Mouse (Mus musculus): ENCODE results near the gene Psors1c2. TPM values are rescaled to one million over a fixed set of nuclear protein-coding genes. Genes with fewer than 3 reads are reported as not detected.

Psors1c2 gene
- polyA plus RNA-seq, 1 experiment from 2014 or later, result 1.8 TPM

DNA sequence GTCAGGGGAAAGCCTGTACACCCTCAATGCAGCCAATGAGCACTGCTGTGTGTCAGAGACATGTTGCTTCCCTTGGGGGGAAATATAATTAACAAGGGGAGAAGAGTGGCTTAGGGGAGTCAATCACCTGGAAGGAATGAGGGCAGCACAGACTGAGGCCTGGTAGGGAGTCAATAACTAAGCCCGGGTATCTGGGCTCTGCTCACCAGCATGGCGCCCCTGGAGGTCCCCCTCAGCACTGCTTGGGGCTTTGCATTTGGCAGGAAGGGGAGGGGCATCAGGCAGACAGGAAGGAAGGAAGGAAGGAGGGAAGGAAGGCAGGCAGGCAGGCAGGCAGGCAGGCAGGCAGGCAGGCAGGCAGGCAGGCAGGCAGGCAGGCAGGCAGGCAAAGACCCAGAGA is 14.5 kb downstream of the Psors1c2 start:
- peaks cover 47% of the 10 kb centered on the region for H3K4me1 ChIP-seq (replicated peaks)
- H3K9me3 ChIP-seq (replicated peaks), result no peaks in the 10 kb centered on the region
- no peak for ATAC-seq (replicated peaks; ENCODE audit: insufficient number of reproducible peaks, insufficient read depth, low FRiP score, low read depth)
- 89% methylated on average over 2 of the region's 2 CpGs for WGBS
- H3K9ac ChIP-seq, result no peak overlapping the region
- H3K36me3 ChIP-seq, result no peaks in the 10 kb centered on the region
- H3K4me3 ChIP-seq, result no peak overlapping the region
- no peak overlapping the region for H3K4me2 ChIP-seq
- no peak overlapping the region for H3K27ac ChIP-seq
- H3K27me3 ChIP-seq, result no peaks in the 10 kb centered on the region

DNA sequence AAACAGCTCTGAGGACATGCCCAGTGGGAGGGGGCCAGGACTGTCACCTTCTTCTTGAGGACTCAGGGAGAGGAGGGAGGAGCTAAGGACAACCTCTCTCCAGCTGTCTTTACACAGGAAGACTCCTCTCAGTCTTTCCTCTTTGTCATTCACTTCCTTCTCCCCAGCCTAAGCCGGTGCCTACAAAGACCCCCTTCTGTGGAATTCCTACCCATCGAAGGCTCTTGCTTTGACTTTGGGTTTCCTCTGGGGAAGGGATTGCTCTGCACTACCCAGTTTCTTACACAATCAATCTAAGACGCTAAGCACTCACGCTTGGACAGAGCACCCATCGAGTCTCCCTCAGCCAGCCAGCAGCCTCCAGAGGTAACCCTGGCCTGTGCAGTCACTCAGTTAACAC is 15.6 kb downstream of the Psors1c2 start:
- Histone ChIP-seq H3K27me3 (no peaks in the 10 kb centered on the region), H3K27ac (peak overlapping the region; percentile 99), H3K36me3 (no peaks in the 10 kb centered on the region), H3K4me1 (replicated peaks) (peaks cover 43% of the 10 kb centered on the region), H3K9ac (no peak overlapping the region), H3K9me3 (replicated peaks) (no peaks in the 10 kb centered on the region), H3K4me2 (no peak overlapping the region), H3K4me3 (no peak overlapping the region)
- ATAC-seq (replicated peaks; ENCODE audit: insufficient number of reproducible peaks, insufficient read depth, low FRiP score, low read depth), result no peak
- 24% methylated on average over 5 of the region's 5 CpGs for whole genome bisulfite sequencing

DNA sequence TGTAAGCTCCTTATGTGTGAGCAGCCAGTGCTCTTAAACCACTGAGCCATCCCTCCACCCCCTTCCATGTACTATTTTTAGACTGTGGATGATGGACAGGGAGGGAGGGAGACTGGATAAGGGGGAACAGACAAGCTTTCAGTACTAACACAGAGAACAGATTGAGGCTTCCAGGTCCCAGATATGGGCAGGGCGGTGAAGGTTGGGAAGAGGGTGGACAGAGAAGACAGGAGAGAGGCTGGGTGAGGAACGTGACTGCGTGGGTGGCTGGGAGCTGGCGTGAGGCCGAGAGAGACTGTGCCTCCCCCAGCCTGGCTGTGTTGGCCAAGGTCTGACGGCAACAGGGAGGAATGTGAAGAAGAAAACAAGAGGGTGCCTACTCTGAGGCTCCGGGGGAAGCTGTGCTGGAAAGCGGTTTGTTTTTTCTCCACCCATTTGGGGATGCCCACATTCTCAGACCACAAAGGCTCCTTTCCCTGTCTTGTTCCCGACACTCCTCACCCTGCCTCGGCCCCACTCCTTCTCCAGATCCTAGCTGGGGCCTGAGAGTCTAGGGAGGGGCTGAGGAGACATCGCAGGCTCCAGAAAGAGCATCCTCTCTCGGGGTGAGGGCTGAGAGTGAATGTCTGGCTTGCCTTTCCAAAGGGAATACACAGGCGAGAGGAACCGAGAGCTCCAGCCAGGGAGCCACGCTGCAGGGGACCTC is 16.6 kb downstream of the Psors1c2 start:
- peak overlapping the region; percentile 59 for H3K4me2 ChIP-seq
- no peaks in the 10 kb centered on the region for H3K36me3 ChIP-seq
- H3K9ac ChIP-seq, result peak overlapping the region; percentile 50
- H3K27ac ChIP-seq, result peak overlapping the region; percentile 99
- ATAC-seq (replicated peaks; ENCODE audit: insufficient number of reproducible peaks, insufficient read depth, low FRiP score, low read depth), result peak; percentile 91
- H3K27me3 ChIP-seq, result no peaks in the 10 kb centered on the region
- WGBS, result 19% methylated on average over 15 of the region's 15 CpGs
- H3K9me3 ChIP-seq (replicated peaks), result no peaks in the 10 kb centered on the region
- peak overlapping the region; percentile 31 for H3K4me3 ChIP-seq
- H3K4me1 ChIP-seq (replicated peaks), result peaks cover 37% of the 10 kb centered on the region

DNA sequence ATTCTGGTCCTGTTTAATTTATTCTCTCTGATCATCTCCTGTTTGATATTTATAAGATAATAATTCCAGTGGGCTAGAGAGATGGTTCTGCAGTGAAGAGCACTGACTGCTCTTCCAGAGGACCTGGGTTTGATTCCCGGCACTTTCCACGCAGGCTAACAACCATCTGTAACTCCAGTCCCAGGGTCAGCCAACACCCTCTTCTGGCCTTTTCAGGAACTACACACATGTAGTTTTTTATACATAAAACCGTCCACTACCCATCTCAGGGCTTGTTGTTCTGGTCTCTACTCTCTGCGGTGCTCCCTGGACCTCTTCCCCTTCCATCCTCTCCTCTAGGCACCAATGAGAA is 17.1 kb downstream of the Psors1c2 start:
- H3K27me3 ChIP-seq, result no peaks in the 10 kb centered on the region
- peak overlapping the region; percentile 31 for H3K4me3 ChIP-seq
- 93% methylated on average over 4 of the region's 4 CpGs for WGBS
- ATAC-seq (replicated peaks; ENCODE audit: insufficient number of reproducible peaks, insufficient read depth, low FRiP score, low read depth), result no peak
- no peaks in the 10 kb centered on the region for H3K9me3 ChIP-seq (replicated peaks)
- peak overlapping the region; percentile 59 for H3K4me2 ChIP-seq
- no peaks in the 10 kb centered on the region for H3K36me3 ChIP-seq
- peak overlapping the region; percentile 50 for H3K9ac ChIP-seq
- peaks cover 37% of the 10 kb centered on the region for H3K4me1 ChIP-seq (replicated peaks)
- peak overlapping the region; percentile 99 for H3K27ac ChIP-seq

DNA sequence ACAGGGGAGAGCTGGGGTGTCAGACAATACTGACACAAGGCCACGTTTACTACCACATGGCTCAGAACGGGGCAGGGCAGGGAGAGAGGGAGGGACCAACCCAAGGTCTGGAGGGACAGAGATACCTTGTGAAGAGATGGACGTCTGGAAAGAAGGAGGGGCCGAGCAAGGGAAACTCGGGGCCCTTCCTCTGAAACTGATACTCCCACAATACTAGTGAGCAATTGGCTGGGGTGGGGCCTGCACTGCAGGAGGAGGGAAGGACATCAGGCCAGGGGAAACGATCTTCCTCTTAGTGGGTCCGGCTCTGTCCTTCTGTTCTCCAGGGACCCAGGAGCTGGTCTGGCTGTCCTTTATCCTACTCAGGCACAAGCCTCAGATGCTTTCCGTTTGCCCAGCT is 17.9 kb downstream of the Psors1c2 start:
- Histone ChIP-seq H3K27me3 (no peaks in the 10 kb centered on the region), H3K9me3 (replicated peaks) (no peaks in the 10 kb centered on the region), H3K4me1 (replicated peaks) (peaks cover 38% of the 10 kb centered on the region), H3K4me3 (no peak overlapping the region), H3K9ac (no peak overlapping the region), H3K27ac (peak overlapping the region; percentile 99), H3K4me2 (no peak overlapping the region), H3K36me3 (no peaks in the 10 kb centered on the region)
- WGBS, result 51% methylated on average over 8 of the region's 8 CpGs
- no peak for ATAC-seq (replicated peaks; ENCODE audit: insufficient number of reproducible peaks, insufficient read depth, low FRiP score, low read depth)

DNA sequence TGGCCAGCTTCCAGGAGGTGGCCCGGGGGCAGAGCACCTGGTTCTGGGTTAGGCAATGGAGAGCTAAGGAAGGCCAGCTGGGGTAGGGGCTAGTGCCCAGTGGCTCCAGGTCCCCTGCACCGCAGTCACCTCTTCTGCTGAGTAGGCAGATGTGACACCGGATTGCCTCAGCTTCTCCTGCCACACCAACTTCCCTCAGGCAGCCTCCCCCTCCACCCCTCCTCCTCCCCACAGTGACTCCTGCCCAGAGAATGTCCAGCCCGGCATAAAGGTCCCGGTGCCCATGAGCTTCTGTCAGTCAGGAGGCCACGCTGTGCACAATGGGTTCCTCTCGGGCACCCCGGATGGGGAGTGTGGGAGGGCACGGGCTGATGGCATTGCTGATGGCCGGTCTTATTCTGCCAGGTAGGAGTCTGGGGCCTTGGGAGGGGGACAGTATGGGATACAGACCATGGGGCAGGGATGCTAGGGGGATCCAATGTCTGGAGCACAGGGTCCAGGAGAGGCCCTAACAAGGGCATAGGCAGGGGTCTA is 18.9 kb downstream of the Psors1c2 start, which contains the start of gene Cdsn:
Gene Cdsn (plus strand): TSS at position 248 of the 534 bp plus-strand sequence.
- Histone ChIP-seq H3K27ac (peak within 1 kb of the TSS; percentile 99), H3K9ac (no peak within 1 kb of the TSS), H3K4me3 (no peak within 1 kb of the TSS), H3K4me1 (replicated peaks) (peaks cover 41% of the 10 kb centered on the region), H3K4me2 (no peak within 1 kb of the TSS), H3K27me3 (no peaks in the 10 kb centered on the region), H3K9me3 (replicated peaks) (no peaks in the 10 kb centered on the region), H3K36me3 (no peaks in the 10 kb centered on the region)
- no peak for ATAC-seq (replicated peaks; ENCODE audit: insufficient number of reproducible peaks, insufficient read depth, low FRiP score, low read depth)
- WGBS, result 76% methylated on average over 10 of the region's 10 CpGs

DNA sequence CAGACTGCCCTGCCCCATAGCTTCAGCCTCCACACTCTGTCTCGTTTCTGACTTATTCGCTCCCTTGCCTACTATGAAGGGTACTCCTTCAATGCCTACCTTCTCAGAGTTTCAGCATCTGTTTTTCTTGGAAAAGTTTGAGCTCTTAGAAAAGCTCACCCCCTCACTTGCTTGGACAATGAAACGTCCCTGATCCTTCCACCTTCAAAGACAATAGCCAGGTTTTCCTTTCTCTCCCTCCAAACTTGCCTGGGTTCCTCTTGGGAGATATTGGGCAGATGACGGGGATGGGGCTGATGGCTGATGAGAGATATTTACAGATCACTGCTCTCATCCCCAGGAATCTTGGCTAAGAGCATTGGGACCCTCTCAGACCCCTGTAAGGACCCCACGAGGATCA is 21.3 kb downstream of the Psors1c2 start:
- Histone ChIP-seq H3K27ac (no peak overlapping the region), H3K4me2 (no peak overlapping the region), H3K36me3 (no peaks in the 10 kb centered on the region), H3K9ac (no peak overlapping the region), H3K27me3 (no peaks in the 10 kb centered on the region), H3K4me1 (replicated peaks) (peaks cover 32% of the 10 kb centered on the region), H3K9me3 (replicated peaks) (no peaks in the 10 kb centered on the region), H3K4me3 (no peak overlapping the region)
- 73% methylated on average over 5 of the region's 5 CpGs for WGBS
- ATAC-seq (replicated peaks; ENCODE audit: insufficient number of reproducible peaks, insufficient read depth, low FRiP score, low read depth), result no peak

DNA sequence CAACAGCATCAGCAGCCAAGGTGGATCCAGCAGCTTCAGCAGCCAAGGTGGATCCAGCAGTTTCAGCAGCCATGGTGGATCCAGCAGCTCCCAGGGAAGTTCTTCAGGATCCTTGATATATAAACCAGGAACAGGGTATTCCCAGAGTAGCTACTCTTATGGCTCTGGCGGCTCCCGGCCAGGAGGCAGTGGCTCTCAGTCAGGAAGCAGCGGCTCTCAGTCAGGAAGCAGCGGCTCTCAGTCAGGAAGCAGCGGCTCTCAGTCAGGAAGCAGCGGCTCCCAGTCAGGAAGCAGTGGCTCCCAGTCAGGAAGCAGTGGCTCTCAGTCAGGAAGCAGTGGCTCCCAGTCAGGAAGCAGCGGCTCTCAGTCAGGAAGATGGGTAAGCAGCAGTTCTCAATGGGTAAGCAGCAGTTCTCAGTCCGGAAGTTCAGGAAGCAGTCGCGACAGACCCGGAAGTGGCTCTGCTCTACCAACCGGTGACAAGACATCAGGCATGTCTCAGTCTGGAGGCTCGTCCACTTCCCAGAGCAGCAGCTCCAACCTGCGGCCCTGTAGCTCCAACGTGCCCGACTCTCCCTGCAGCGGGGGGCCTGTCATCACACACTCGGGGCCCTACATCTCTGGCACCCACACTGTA is 21.9 kb downstream of the Psors1c2 start:
- Histone ChIP-seq H3K4me3 (no peak overlapping the region), H3K4me1 (replicated peaks) (peaks cover 30% of the 10 kb centered on the region), H3K9ac (no peak overlapping the region), H3K4me2 (no peak overlapping the region), H3K9me3 (replicated peaks) (no peaks in the 10 kb centered on the region), H3K27me3 (no peaks in the 10 kb centered on the region), H3K36me3 (no peaks in the 10 kb centered on the region), H3K27ac (no peak overlapping the region)
- ATAC-seq (replicated peaks; ENCODE audit: insufficient number of reproducible peaks, insufficient read depth, low FRiP score, low read depth), result no peak
- WGBS, result 84% methylated on average over 18 of the region's 18 CpGs

DNA sequence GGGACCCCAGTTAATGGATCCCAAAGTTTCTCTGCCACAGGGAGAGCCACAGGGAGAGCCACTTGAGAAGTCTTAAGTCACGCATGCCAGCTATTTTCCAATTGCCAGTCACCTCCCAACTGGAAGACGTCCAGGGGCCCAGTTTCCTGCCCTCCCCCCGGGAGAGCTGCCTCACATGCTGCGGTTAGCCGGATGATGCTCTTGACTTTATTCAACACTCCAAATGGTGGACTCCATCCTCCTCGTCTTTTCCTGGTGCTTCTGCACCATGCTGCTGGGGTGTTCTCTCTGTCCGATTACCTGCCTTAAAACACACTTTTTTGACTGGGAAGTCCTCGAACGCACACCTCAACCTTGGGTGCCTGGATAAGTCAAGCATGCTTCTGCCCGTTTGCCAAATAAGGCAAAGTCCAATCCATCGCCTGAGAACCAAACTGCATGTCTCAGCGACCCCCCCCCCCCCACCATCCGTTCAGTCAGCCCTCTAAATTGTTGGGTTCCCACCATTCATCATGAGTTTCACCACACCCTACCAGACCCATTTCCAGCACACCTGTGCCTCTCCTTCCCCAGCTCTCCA is 23.3 kb downstream of the Psors1c2 start:
- 82% methylated on average over 13 of the region's 13 CpGs for WGBS
- Histone ChIP-seq H3K27ac (no peak overlapping the region), H3K36me3 (no peaks in the 10 kb centered on the region), H3K27me3 (no peaks in the 10 kb centered on the region), H3K4me1 (replicated peaks) (peaks cover 18% of the 10 kb centered on the region), H3K9me3 (replicated peaks) (no peaks in the 10 kb centered on the region), H3K4me3 (no peak overlapping the region), H3K4me2 (no peak overlapping the region), H3K9ac (no peak overlapping the region)
- ATAC-seq (replicated peaks; ENCODE audit: insufficient number of reproducible peaks, insufficient read depth, low FRiP score, low read depth), result no peak

DNA sequence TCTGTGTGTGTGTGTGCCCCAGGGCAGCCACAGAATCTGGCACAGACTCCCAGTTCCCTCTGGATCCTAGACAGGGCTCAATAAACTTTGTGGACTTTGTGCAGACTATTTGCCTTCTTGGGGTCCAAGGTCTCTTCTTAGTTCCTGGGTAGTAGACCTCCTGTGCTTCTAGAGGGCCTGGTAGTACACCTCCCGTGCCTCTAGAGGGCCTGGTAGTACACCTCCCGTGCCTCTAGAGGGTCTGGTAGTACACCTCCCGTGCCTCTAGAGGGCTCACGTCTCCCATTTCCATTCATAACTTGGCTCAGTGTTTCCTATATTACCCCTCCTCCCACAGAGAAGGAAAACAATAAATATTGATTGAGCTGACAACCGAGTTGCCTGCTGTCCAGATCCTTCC is 23.8 kb downstream of the Psors1c2 start:
- Histone ChIP-seq H3K27ac (no peak overlapping the region), H3K9me3 (replicated peaks) (no peaks in the 10 kb centered on the region), H3K9ac (no peak overlapping the region), H3K4me3 (no peak overlapping the region), H3K4me1 (replicated peaks) (peaks cover 13% of the 10 kb centered on the region), H3K36me3 (no peaks in the 10 kb centered on the region), H3K4me2 (no peak overlapping the region), H3K27me3 (no peaks in the 10 kb centered on the region)
- no peak for ATAC-seq (replicated peaks; ENCODE audit: insufficient number of reproducible peaks, insufficient read depth, low FRiP score, low read depth)
- WGBS, result 24% methylated on average over 5 of the region's 5 CpGs

DNA sequence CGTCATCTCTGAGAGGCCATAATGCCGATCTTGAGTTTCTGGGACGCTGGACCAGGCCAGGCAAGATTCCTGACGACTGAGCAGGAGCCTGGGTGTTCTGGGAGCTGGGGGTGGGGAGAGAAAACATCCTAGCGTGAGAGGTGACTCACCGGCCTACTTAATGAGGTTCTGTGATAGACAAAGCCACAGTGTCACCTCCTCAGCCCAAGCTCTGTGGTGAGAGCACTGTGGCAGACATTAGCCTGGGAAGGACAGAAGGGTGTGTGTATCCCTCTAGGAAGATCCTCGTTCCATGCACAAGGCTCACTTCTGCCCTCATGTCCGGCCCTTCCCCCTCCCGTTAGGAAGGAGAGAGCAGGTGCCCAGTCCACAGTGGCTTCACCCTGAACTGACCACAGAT is 24.4 kb downstream of the Psors1c2 start:
- ATAC-seq (replicated peaks; ENCODE audit: insufficient number of reproducible peaks, insufficient read depth, low FRiP score, low read depth), result no peak
- Histone ChIP-seq H3K4me1 (replicated peaks) (peaks cover 8% of the 10 kb centered on the region), H3K36me3 (no peaks in the 10 kb centered on the region), H3K9ac (no peak overlapping the region), H3K9me3 (replicated peaks) (no peaks in the 10 kb centered on the region), H3K4me2 (no peak overlapping the region), H3K4me3 (no peak overlapping the region), H3K27ac (no peak overlapping the region), H3K27me3 (no peaks in the 10 kb centered on the region)
- 55% methylated on average over 9 of the region's 9 CpGs for WGBS
